In genomic region chr6:142429072-142429471, GRCm38 (mm10) we compare ENCODE assay signal across 33 mouse cellular contexts. TPM values are rescaled to one million over a fixed set of nuclear protein-coding genes. Genes with fewer than 3 reads are reported as not detected.
DNase-seq lines count a peak whose midpoint lies in the region; ATAC-seq lines count a peak whose summit lies in the region.
"Had no signal": no experiment of that assay in that cellular context is flagged by ENCODE, and none has a peak within 500 bp of the region (broad histone marks: within the 10 kb centered on the region; RNA-seq: fewer than 3 reads in every experiment).

No protein-coding gene starts in this region.

- H3K4me1 ChIP-seq in midbrain, embryonic 14.5 days (ENCODE audit: control insufficient read depth, insufficient read depth, low read length), result no peaks in the 10 kb centered on the region
- H3K4me1 ChIP-seq in midbrain, embryonic 11.5 days (ENCODE audit: control insufficient read depth, insufficient read depth, low read length), result no peaks in the 10 kb centered on the region
- no peaks in the 10 kb centered on the region for H3K4me1 ChIP-seq in heart, embryonic 10.5 days
- H3K4me1 ChIP-seq: embryonic facial prominence, embryonic 15.5 days; forebrain, embryonic 12.5 days had no signal

- H3K4me3 ChIP-seq in midbrain, embryonic 14.5 days (replicated peaks; ENCODE audit: low read depth, low read length), result no peak overlapping the region
- no peak overlapping the region for H3K4me3 ChIP-seq in midbrain, embryonic 11.5 days (ENCODE audit: low read depth, low read length)
- H3K4me3 ChIP-seq in heart, embryonic 10.5 days, result no peak overlapping the region
- H3K4me3 ChIP-seq: embryonic facial prominence, embryonic 13.5 days; embryonic facial prominence, embryonic 15.5 days; erythroblast, embryonic 14.5 days; forebrain, embryonic 10.5 days; forebrain, embryonic 12.5 days had no signal

- no peak overlapping the region for H3K27ac ChIP-seq in midbrain, embryonic 14.5 days (replicated peaks; ENCODE audit: low read depth, low read length)
- no peak overlapping the region for H3K27ac ChIP-seq in midbrain, embryonic 11.5 days (ENCODE audit: low read depth, low read length)
- no peak overlapping the region for H3K27ac ChIP-seq in heart, embryonic 10.5 days
- H3K27ac ChIP-seq: embryonic facial prominence, embryonic 13.5 days; embryonic facial prominence, embryonic 15.5 days; forebrain, embryonic 10.5 days; forebrain, embryonic 12.5 days had no signal

- ATAC-seq in midbrain, embryonic 14.5 days (ENCODE audit: low FRiP score, low TSS enrichment), result no peak
- ATAC-seq in midbrain, embryonic 11.5 days (ENCODE audit: low FRiP score), result no peak
- ATAC-seq: CD4-positive, CD25-positive, alpha-beta regulatory T cell, adult 4 months; forebrain, embryonic 14.5 days; forebrain, embryonic 16.5 days; Patski had no signal

- no peaks in the 10 kb centered on the region for H3K9me3 ChIP-seq in midbrain, embryonic 14.5 days (ENCODE audit: control insufficient read depth, low read length)
- no peaks in the 10 kb centered on the region for H3K9me3 ChIP-seq in midbrain, embryonic 11.5 days (ENCODE audit: control insufficient read depth, low read length)
- no peaks in the 10 kb centered on the region for H3K9me3 ChIP-seq in heart, embryonic 10.5 days
- H3K9me3 ChIP-seq: embryonic facial prominence, embryonic 13.5 days; embryonic facial prominence, embryonic 15.5 days; forebrain, embryonic 10.5 days; forebrain, embryonic 12.5 days; G1E had no signal

- no peaks in the 10 kb centered on the region for H3K36me3 ChIP-seq in midbrain, embryonic 14.5 days (ENCODE audit: control insufficient read depth, insufficient read depth, low read length)
- H3K36me3 ChIP-seq in midbrain, embryonic 11.5 days (ENCODE audit: control insufficient read depth, insufficient read depth, low read length), result no peaks in the 10 kb centered on the region
- no peaks in the 10 kb centered on the region for H3K36me3 ChIP-seq in heart, embryonic 10.5 days
- H3K36me3 ChIP-seq: embryonic facial prominence, embryonic 13.5 days; embryonic facial prominence, embryonic 15.5 days; forebrain, embryonic 10.5 days; forebrain, embryonic 12.5 days; G1E had no signal

- H3K4me2 ChIP-seq in midbrain, embryonic 14.5 days (ENCODE audit: low read length), result no peak overlapping the region
- no peak overlapping the region for H3K4me2 ChIP-seq in midbrain, embryonic 11.5 days
- H3K4me2 ChIP-seq: embryonic facial prominence, embryonic 13.5 days; embryonic facial prominence, embryonic 15.5 days; forebrain, embryonic 12.5 days had no signal

- DNase-seq in embryo, embryonic 10.5 days (ENCODE audit: low spot score), result peak; percentile 36
- no peak for DNase-seq in embryo, embryonic 10 days (ENCODE audit: low spot score)
- DNase-seq in midbrain, embryonic 14.5 days, result peak; percentile 8
- DNase-seq in midbrain, embryonic 11.5 days (ENCODE audit: low spot score, missing footprints), result no peak
- DNase-seq in R1 (ENCODE audit: low read depth, low spot score), result peak; percentile 46
- DNase-seq in retina, embryonic 14.5 days (ENCODE audit: low spot score), result peak; percentile 54
- DNase-seq in heart, embryonic 10.5 days (ENCODE audit: low spot score), result no peak
- no peak for DNase-seq in adrenal gland, postnatal 14 days
- DNase-seq: adrenal gland, adult 2 months; adrenal gland, postnatal 10 days; adrenal gland, postnatal 36 days; B cell, adult 2 months; cerebellum, adult 11 months; cerebellum, adult 18-20 months; cerebellum, adult 8-10 months; cerebellum, adult 9-11 months; cerebellum, postnatal 14 days; cerebellum, postnatal 36 days; embryo, embryonic 11 days had no signal

- H3K27me3 ChIP-seq in midbrain, embryonic 14.5 days (ENCODE audit: control insufficient read depth, insufficient read depth, low read length), result no peaks in the 10 kb centered on the region
- no peaks in the 10 kb centered on the region for H3K27me3 ChIP-seq in midbrain, embryonic 11.5 days (ENCODE audit: control insufficient read depth, insufficient read depth, low read length)
- no peaks in the 10 kb centered on the region for H3K27me3 ChIP-seq in heart, embryonic 10.5 days (ENCODE audit: insufficient read depth, poor library complexity, severe bottlenecking)
- H3K27me3 ChIP-seq: CH12.LX; embryonic facial prominence, embryonic 13.5 days; embryonic facial prominence, embryonic 15.5 days; forebrain, embryonic 12.5 days had no signal

- H3K9ac ChIP-seq in midbrain, embryonic 14.5 days (replicated peaks; ENCODE audit: low read length), result no peak overlapping the region
- H3K9ac ChIP-seq in midbrain, embryonic 11.5 days (ENCODE audit: low read length), result no peak overlapping the region
- H3K9ac ChIP-seq: embryonic facial prominence, embryonic 13.5 days; embryonic facial prominence, embryonic 15.5 days; forebrain, embryonic 12.5 days had no signal

RNA-seq across cellular contexts. Expression of gene Spx, which starts 15.8 kb away (rescaled TPM):
- 9.8 and 10.0 TPM in 2 replicates for polyA plus RNA-seq in midbrain, embryonic 14.5 days (2014; fragmentation: Nextera tagmentation; extraction: Ambion mirVana)
- polyA plus RNA-seq in midbrain, embryonic 11.5 days (2014; fragmentation: Nextera tagmentation; extraction: Ambion mirVana), result 2.1 and 2.4 TPM in 2 replicates
- 0.52 and 0.83 TPM in 2 replicates for polyA plus RNA-seq in heart, embryonic 10.5 days (2016; fragmentation: Nextera tagmentation; extraction: Ambion mirVana)
- 1.2 TPM in 1 of 2 replicates, not detected in the other for total RNA-seq in adrenal gland, postnatal 14 days (2021)
- total RNA-seq: common myeloid progenitor, adult 5-6 weeks had no signal
- polyA plus RNA-seq: erythroblast, embryonic 14.5 days; G1E had no signal

RNA-seq across cellular contexts. Expression of gene Golt1b, which starts 42.1 kb away (rescaled TPM):
- 92.3 and 108 TPM in 2 replicates for polyA plus RNA-seq in midbrain, embryonic 14.5 days (2014; fragmentation: Nextera tagmentation; extraction: Ambion mirVana)
- polyA plus RNA-seq in midbrain, embryonic 11.5 days (2014; fragmentation: Nextera tagmentation; extraction: Ambion mirVana), result 114 and 130 TPM in 2 replicates
- polyA plus RNA-seq in heart, embryonic 10.5 days (2016; fragmentation: Nextera tagmentation; extraction: Ambion mirVana), result 100 and 102 TPM in 2 replicates
- 32.9 and 33.3 TPM in 2 replicates for total RNA-seq in adrenal gland, postnatal 14 days (2021)

RNA-seq across cellular contexts. Expression of gene Recql, which starts 42.2 kb away (rescaled TPM):
- polyA plus RNA-seq in midbrain, embryonic 14.5 days (2014; fragmentation: Nextera tagmentation; extraction: Ambion mirVana), result 28.6 and 35.7 TPM in 2 replicates
- 41.3 and 47.8 TPM in 2 replicates for polyA plus RNA-seq in midbrain, embryonic 11.5 days (2014; fragmentation: Nextera tagmentation; extraction: Ambion mirVana)
- polyA plus RNA-seq in heart, embryonic 10.5 days (2016; fragmentation: Nextera tagmentation; extraction: Ambion mirVana), result 27.9 and 28.0 TPM in 2 replicates
- 15.5 and 19.2 TPM in 2 replicates for total RNA-seq in adrenal gland, postnatal 14 days (2021)

RNA-seq across cellular contexts. Expression of gene Gys2, which starts 43.8 kb away (rescaled TPM):
- polyA plus RNA-seq in midbrain, embryonic 14.5 days (2014; fragmentation: Nextera tagmentation; extraction: Ambion mirVana), result not detected in 2 replicates
- polyA plus RNA-seq in midbrain, embryonic 11.5 days (2014; fragmentation: Nextera tagmentation; extraction: Ambion mirVana), result 0.12 and 0.14 TPM in 2 replicates
- 0.05 and 1.4 TPM in 2 replicates for polyA plus RNA-seq in heart, embryonic 10.5 days (2016; fragmentation: Nextera tagmentation; extraction: Ambion mirVana)
- total RNA-seq in adrenal gland, postnatal 14 days (2021), result 4.3 and 15.7 TPM in 2 replicates
- total RNA-seq: CH12.LX; common myeloid progenitor, adult 5-6 weeks; G1E had no signal
- polyA plus RNA-seq: brain, embryonic 14.5 days; CD4-positive, CD25-positive, alpha-beta regulatory T cell, adult 4 months; embryonic facial prominence, embryonic 11.5 days; embryonic facial prominence, embryonic 13.5 days; erythroblast, embryonic 14.5 days; forebrain, embryonic 10.5 days; forebrain, embryonic 12.5 days; forebrain, embryonic 14.5 days; forebrain, embryonic 16.5 days; G1E; Patski had no signal

Comparison
In these comparisons a context has a peak if more than half of its experiments do, and no peak if none do; other contexts are left out.
1. DNase-seq: peak in embryo, embryonic 10.5 days (single experiment), midbrain, embryonic 14.5 days (single experiment), R1 (single experiment) and retina, embryonic 14.5 days (single experiment); none in embryo, embryonic 10 days (single experiment), midbrain, embryonic 11.5 days (single experiment), heart, embryonic 10.5 days (single experiment) and adrenal gland, postnatal 14 days (single experiment).